Mouse (Mus musculus) ES-Bruce4 (cell line): ENCODE data around the gene Zbed4.
A peak's percentile ranks its signal among the peaks of the same experiment; 100 is the strongest.

ENCODE experiments used
- CTCF ChIP-seq: IDR thresholded peaks from one replicate; pipeline ENCODE4 v1.8.1; 2011; ENCODE audit warnings: low read depth, low read length
- EP300 ChIP-seq: IDR thresholded peaks from 2 replicates; pipeline ENCODE4 v1.6.1; 2011; ENCODE audit warnings: low read depth, low read length; ENCODE audit not compliant: insufficient read depth
- POLR2A ChIP-seq: IDR thresholded peaks from one replicate; pipeline ENCODE4 v1.8.1; 2011; ENCODE audit warnings: low read length; ENCODE audit not compliant: insufficient read depth

DNA sequence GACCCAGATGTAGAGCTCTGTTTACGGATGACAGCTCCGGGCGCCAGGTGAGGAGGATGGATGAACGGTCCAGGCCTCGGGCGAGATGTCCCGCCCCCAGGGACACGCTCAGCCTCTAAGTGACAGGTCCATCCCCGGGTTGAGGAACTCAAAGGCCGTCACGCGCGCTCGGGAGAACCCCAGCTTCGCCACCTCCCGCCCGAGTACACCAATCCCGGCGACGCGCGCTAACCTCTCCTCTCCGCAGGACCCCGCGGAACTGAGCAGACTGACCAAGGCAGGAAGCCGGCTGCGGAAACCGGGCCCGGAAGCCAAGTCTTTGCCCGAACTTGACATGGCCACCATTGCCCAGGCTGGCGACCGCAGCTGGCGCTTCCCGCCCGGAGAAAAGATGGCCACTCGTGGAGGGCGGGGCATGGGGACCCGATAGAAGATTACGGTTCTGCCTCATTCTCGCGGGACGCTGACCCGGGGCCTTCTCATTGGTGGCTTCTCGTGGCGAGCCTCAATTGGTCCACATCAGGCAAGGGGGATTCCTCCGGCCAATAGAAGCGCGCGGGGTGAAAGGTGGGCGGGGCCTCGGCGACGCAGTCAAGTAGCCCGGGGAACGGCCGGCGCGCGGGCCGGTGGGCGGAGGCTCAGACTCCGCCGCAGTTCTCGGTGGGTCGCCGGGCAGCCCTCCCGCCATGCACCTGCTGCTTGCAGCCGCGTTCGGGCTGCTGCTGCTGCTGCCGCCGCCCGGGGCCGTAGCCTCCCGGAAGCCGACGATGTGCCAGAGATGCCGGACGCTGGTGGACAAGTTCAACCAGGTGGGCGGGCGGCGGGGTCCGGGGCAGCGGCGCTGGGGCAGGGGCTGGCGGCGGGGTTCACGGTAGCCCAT lies 67.8 kb downstream of the Zbed4 start, which contains the start of the genes Alg12 and Creld2:
- peak; percentile 46 for TF ChIP-seq POLR2A
- TF ChIP-seq EP300, result no peak
- no peak for TF ChIP-seq CTCF
